Mouse (Mus musculus) MEL (cell line): ENCODE measurements around the gene Nectin4. TPM values are rescaled to one million over a fixed set of nuclear protein-coding genes. Genes with fewer than 3 reads are reported as not detected.

Source experiments
- DNase-seq: peaks from one replicate; pipeline ENCODE4 v3.0.0; 2011; ENCODE audit warnings: low read depth, low spot score
- H3K27ac ChIP-seq: 2 replicates; pipeline ENCODE4 v1.5.1; 2012; ENCODE audit warnings: low read depth, mild to moderate bottlenecking, control low read depth, low read length, moderate library complexity; ENCODE audit not compliant: control insufficient read depth
- H3K27me3 ChIP-seq, 2 experiments: fragments of 150-350 bp in 1 of 2; sonication (generic) in 1 of 2; 2 replicates each; pipeline ENCODE4 v1.6.1; 2012; ENCODE audit warnings: low read length in 2 of 2, mild to moderate bottlenecking in 2 of 2, improper control_type of control experiment in 1 of 2, moderate library complexity in 1 of 2; ENCODE audit not compliant: insufficient read depth in 2 of 2, control insufficient read depth in 1 of 2
- H3K36me3 ChIP-seq, 2 experiments: 2 replicates each; pipeline ENCODE4 v1.6.1; 2012 to 2014; ENCODE audit warnings: low read length in 2 of 2, improper control_type of control experiment in 1 of 2, inconsistent platforms in 1 of 2, mild to moderate bottlenecking in 1 of 2; ENCODE audit not compliant: insufficient read depth in 2 of 2, control insufficient read depth in 1 of 2
- H3K4me1 ChIP-seq, 2 experiments: fragments of 150-350 bp in 1 of 2; sonication (generic) in 1 of 2; 2 replicates each; pipeline ENCODE4 v1.6.1; 2012; ENCODE audit warnings: low read length in 2 of 2, improper control_type of control experiment in 1 of 2, mild to moderate bottlenecking in 1 of 2; ENCODE audit not compliant: insufficient read depth in 2 of 2, control insufficient read depth in 1 of 2
- H3K4me3 ChIP-seq, 2 experiments: fragments of 150-350 bp in 1 of 2; sonication (generic) in 1 of 2; 2 replicates each; pipeline ENCODE4 v1.5.1; 2012; ENCODE audit warnings: low read depth in 2 of 2, low read length in 2 of 2, mild to moderate bottlenecking in 2 of 2, moderate library complexity in 2 of 2, control low read depth in 1 of 2, improper control_type of control experiment in 1 of 2; ENCODE audit not compliant: control insufficient read depth in 1 of 2, insufficient read depth in 1 of 2
- H3K79me2 ChIP-seq: 2 replicates; pipeline ENCODE4 v1.6.1; 2012; ENCODE audit warnings: mild to moderate bottlenecking, low read length, moderate library complexity; ENCODE audit not compliant: control insufficient read depth, poor library complexity, insufficient read depth
- H3K9ac ChIP-seq: 2 replicates; pipeline ENCODE4 v1.6.1; 2012; ENCODE audit warnings: low read depth, mild to moderate bottlenecking, control low read depth, low read length, moderate library complexity; ENCODE audit not compliant: control insufficient read depth, poor library complexity, severe bottlenecking
- H3K9me3 ChIP-seq: fragments of 150-350 bp; sonication (generic); replicated peaks from 2 replicates; pipeline ENCODE4 v1.6.1; 2012; ENCODE audit warnings: mild to moderate bottlenecking, low read length, improper control_type of control experiment, moderate library complexity; ENCODE audit not compliant: insufficient read depth
- BHLHE40 ChIP-seq: IDR thresholded peaks from 2 replicates; pipeline ENCODE4 v1.6.1; 2012; ENCODE audit warnings: low read depth, mild to moderate bottlenecking, inconsistent platforms, low read length, improper control_type of control experiment, borderline replicate concordance
- CHD1 ChIP-seq: IDR thresholded peaks from 2 replicates; pipeline ENCODE4 v1.6.1; 2012; ENCODE audit warnings: low read depth, mild to moderate bottlenecking, inconsistent platforms, low read length, improper control_type of control experiment
- CTCF ChIP-seq, 3 experiments: IDR thresholded peaks in 2 of 3; conservative IDR thresholded peaks in 1 of 3; 2 replicates each; pipeline ENCODE4 v1.5.1; 2011 to 2012; ENCODE audit warnings: low read length in 3 of 3, low read depth in 2 of 3, mild to moderate bottlenecking in 2 of 3, improper control_type of control experiment in 1 of 3, inconsistent platforms in 1 of 3, mixed read lengths in 1 of 3, moderate library complexity in 1 of 3; ENCODE audit not compliant: control insufficient read depth in 1 of 3, insufficient read depth in 1 of 3, poor library complexity in 1 of 3, severe bottlenecking in 1 of 3
- E2F4 ChIP-seq: IDR thresholded peaks from 2 replicates; pipeline ENCODE4 v1.6.1; 2011; ENCODE audit warnings: low read depth, low read length, improper control_type of control experiment, borderline replicate concordance
- ELF1 ChIP-seq: IDR thresholded peaks from 2 replicates; pipeline ENCODE4 v1.6.1; 2014; ENCODE audit warnings: low read depth, mild to moderate bottlenecking, inconsistent platforms, low read length, improper control_type of control experiment, moderate library complexity
- EP300 ChIP-seq, 2 experiments: IDR thresholded peaks; 2 replicates each; pipeline ENCODE4 v1.6.1; 2011; ENCODE audit warnings: improper control_type of control experiment in 2 of 2, low read length in 2 of 2, low read depth in 1 of 2, mild to moderate bottlenecking in 1 of 2
- GABPA ChIP-seq: IDR thresholded peaks from 2 replicates; pipeline ENCODE4 v1.6.1; 2012; ENCODE audit warnings: low read depth, mild to moderate bottlenecking, inconsistent platforms, low read length, improper control_type of control experiment, moderate library complexity
- HCFC1 ChIP-seq: IDR thresholded peaks from 2 replicates; pipeline ENCODE4 v1.6.1; 2012; ENCODE audit warnings: low read depth, mild to moderate bottlenecking, inconsistent platforms, low read length, improper control_type of control experiment, moderate library complexity
- MAFK ChIP-seq: IDR thresholded peaks from 2 replicates; pipeline ENCODE4 v1.6.1; 2011; ENCODE audit warnings: low read depth, mild to moderate bottlenecking, low read length, improper control_type of control experiment, borderline replicate concordance
- MXI1 ChIP-seq: IDR thresholded peaks from 2 replicates; pipeline ENCODE4 v1.6.1; 2011; ENCODE audit warnings: mild to moderate bottlenecking, low read depth, low read length, improper control_type of control experiment
- MYB ChIP-seq: IDR thresholded peaks from 2 replicates; pipeline ENCODE4 v1.6.1; 2011; ENCODE audit warnings: mild to moderate bottlenecking, low read depth, low read length, improper control_type of control experiment
- MYC ChIP-seq: IDR thresholded peaks from 2 replicates; pipeline ENCODE4 v1.6.1; 2011; ENCODE audit warnings: low read depth, mild to moderate bottlenecking, low read length, improper control_type of control experiment, moderate library complexity
- NELFE ChIP-seq: IDR thresholded peaks from 2 replicates; pipeline ENCODE4 v1.6.1; 2011; ENCODE audit warnings: low read depth, low read length, improper control_type of control experiment
- POLR2A ChIP-seq, 2 experiments: IDR thresholded peaks; 2 replicates each; pipeline ENCODE4 v1.6.1; 2011 to 2012; ENCODE audit warnings: low read length in 2 of 2, mild to moderate bottlenecking in 2 of 2, control low read depth in 1 of 2, improper control_type of control experiment in 1 of 2, low read depth in 1 of 2, moderate library complexity in 1 of 2; ENCODE audit not compliant: control insufficient read depth in 1 of 2, insufficient read depth in 1 of 2, poor library complexity in 1 of 2
- POLR2AphosphoS2 ChIP-seq: IDR thresholded peaks from 2 replicates; pipeline ENCODE4 v1.6.1; 2011; ENCODE audit warnings: low read length, improper control_type of control experiment
- RAD21 ChIP-seq: IDR thresholded peaks from 2 replicates; pipeline ENCODE4 v1.6.1; 2011; ENCODE audit warnings: mild to moderate bottlenecking, low read depth, low read length, improper control_type of control experiment
- RCOR1 ChIP-seq: IDR thresholded peaks from 2 replicates; pipeline ENCODE4 v1.6.1; 2012; ENCODE audit warnings: low read depth, mild to moderate bottlenecking, inconsistent platforms, low read length, improper control_type of control experiment
- SIN3A ChIP-seq: IDR thresholded peaks from 2 replicates; pipeline ENCODE4 v1.6.1; 2012; ENCODE audit warnings: low read length, improper control_type of control experiment, inconsistent platforms
- TAL1 ChIP-seq: IDR thresholded peaks from 2 replicates; pipeline ENCODE4 v1.6.1; 2012; ENCODE audit warnings: mild to moderate bottlenecking, inconsistent platforms, low read length, moderate library complexity, mixed read lengths
- UBTF ChIP-seq: IDR thresholded peaks from 2 replicates; pipeline ENCODE4 v1.6.1; 2012; ENCODE audit warnings: low read depth, mild to moderate bottlenecking, inconsistent platforms, low read length, improper control_type of control experiment, moderate library complexity, borderline replicate concordance; ENCODE audit not compliant: insufficient read depth
- USF1 ChIP-seq: IDR thresholded peaks from 2 replicates; pipeline ENCODE4 v1.6.1; 2014; ENCODE audit warnings: low read depth, mild to moderate bottlenecking, inconsistent platforms, low read length, improper control_type of control experiment, moderate library complexity
- ZKSCAN1 ChIP-seq: IDR thresholded peaks from 2 replicates; pipeline ENCODE4 v1.6.1; 2012; ENCODE audit warnings: low read depth, mild to moderate bottlenecking, inconsistent platforms, low read length, improper control_type of control experiment, moderate library complexity
- ZMIZ1 ChIP-seq: IDR thresholded peaks from 2 replicates; pipeline ENCODE4 v1.6.1; 2012; ENCODE audit warnings: low read depth, mild to moderate bottlenecking, inconsistent platforms, low read length, improper control_type of control experiment, moderate library complexity
- ZNF384 ChIP-seq: IDR thresholded peaks from 2 replicates; pipeline ENCODE4 v1.6.1; 2012; ENCODE audit warnings: low read depth, mild to moderate bottlenecking, inconsistent platforms, low read length, improper control_type of control experiment
- polyA plus RNA-seq, 2 experiments: library from polyadenylated mRNA; stranded (reverse) in 1 of 2; unstranded in 1 of 2; fragments of >175 nt in 1 of 2; fragments of >200 nt in 1 of 2; gene quantifications; 2 replicates each; pipeline versions ENCODE4 v1.2.1 to v1.2.4; 2012; ENCODE audit warnings: low replicate concordance in 2 of 2, low read depth in 1 of 2; ENCODE audit not compliant: insufficient read length in 2 of 2, insufficient read depth in 1 of 2, missing spikeins in 1 of 2
- total RNA-seq: library from RNA; depleted of rRNA; stranded (reverse); fragments of 300-350 nt; gene quantifications from 2 replicates; pipeline ENCODE4 v1.2.3, GENCODE M21; 2012; rRNA removed

Gene Nectin4
- 0.04 TPM in 1 of 2 replicates, not detected in the other for total RNA-seq
- under 1 TPM in 1 of 2 experiments, not detected in 1; 0.15 TPM for polyA plus RNA-seq

GRCm38 (mm10) chr1:171369845-171370556 lies at the start of gene Nectin4:
Gene Nectin4 (plus strand): TSS chr1:171370099.
- no peak within 1 kb of the TSS for H3K27ac ChIP-seq
- H3K4me3 ChIP-seq = no peak within 1 kb of the TSS
- H3K4me1 ChIP-seq = peaks cover 2 to 3% of the 10 kb centered on the region in 2 experiments; a peak in 2 of 4 replicates
- H3K36me3 ChIP-seq = peaks cover 0 to 3% of the 10 kb centered on the region in 2 experiments; a peak in 2 of 4 replicates
- H3K9me3 ChIP-seq = no peaks in the 10 kb centered on the region
- DNase-seq = no peak
- TF ChIP-seq RCOR1 (no peak), USF1 (no peak), MXI1 (no peak), CTCF (IDR thresholded peaks at IDR 0.05 in 2 of 3, conservative IDR thresholded peaks at IDR 0.05 in 1 of 3; ENCODE audit: control insufficient read depth in 1 of 3, insufficient read depth in 1 of 3, low read depth in 2 of 3, low read length in 3 of 3, poor library complexity in 1 of 3, severe bottlenecking in 1 of 3) (no peak), ZMIZ1 (no peak), CHD1 (no peak), MAFK (no peak), E2F4 (no peak), POLR2A (IDR thresholded peaks at IDR 0.05; ENCODE audit: control insufficient read depth in 1 of 2, insufficient read depth in 1 of 2, low read depth in 1 of 2, low read length in 2 of 2, poor library complexity in 1 of 2) (no peak), NELFE (no peak), MYC (no peak), UBTF (no peak), RAD21 (no peak), TAL1 (no peak), ZKSCAN1 (no peak), BHLHE40 (no peak), EP300 (IDR thresholded peaks at IDR 0.05; ENCODE audit: low read depth in 1 of 2, low read length in 2 of 2) (no peak), ZNF384 (no peak)
- TF ChIP-seq, all 39 proteins: peak for 0
- H3K9ac ChIP-seq = no peak within 1 kb of the TSS
- H3K79me2 ChIP-seq = no peaks in the 10 kb centered on the region
- H3K27me3 ChIP-seq = no peaks in the 10 kb centered on the region

GRCm38 (mm10) chr1:171320151-171320550 lies 49.7 kb upstream of the Nectin4 start:
- DNase-seq = no peak
- Histone ChIP-seq H3K4me1 (no peaks in the 10 kb centered on the region), H3K27ac (no peak overlapping the region), H3K4me3 (no peak overlapping the region), H3K36me3 (peaks cover 0 to 2% of the 10 kb centered on the region in 2 experiments; a peak in 1 of 4 replicates), H3K9me3 (no peaks in the 10 kb centered on the region)
- no peak for TF ChIP-seq UBTF
- no peak for TF ChIP-seq ELF1
- no peak for TF ChIP-seq TAL1
- TF ChIP-seq HCFC1 = no peak
- no peak for TF ChIP-seq SIN3A
- TF ChIP-seq RCOR1 = no peak
- no peak for TF ChIP-seq POLR2AphosphoS2
- TF ChIP-seq MXI1 = no peak
- no peak for TF ChIP-seq MYB
- TF ChIP-seq GABPA = no peak
- TF ChIP-seq, all 39 proteins: peak for 0
- H3K27me3 ChIP-seq = no peaks in the 10 kb centered on the region
- no peaks in the 10 kb centered on the region for H3K79me2 ChIP-seq
- H3K9ac ChIP-seq = no peak overlapping the region
